Mouse (Mus musculus) spleen, postnatal 4 days (tissue): ENCODE measurements around the gene Polr1a.

Experiments used
- DNase-seq, 2 experiments: peaks; one replicate each; pipeline ENCODE4 v3.0.0; 2022; ENCODE audit warnings: low spot score in 2 of 2

Polr1a gene

GRCm38 (mm10) chr6:71997215-71997614 is 88.4 kb downstream of the Polr1a start:
- DNase-seq = no peak

GRCm38 (mm10) chr6:71999917-72000512 is 91.2 kb downstream of the Polr1a start:
- DNase-seq = no peak

GRCm38 (mm10) chr6:72001220-72001777 is 92.4 kb downstream of the Polr1a start:
- no peak for DNase-seq

- DNase-seq = no peak
Measured at GRCm38 (mm10) chr6:72007411-72008212, 98.8 kb downstream of the Polr1a start.

- no peak for DNase-seq
Measured at GRCm38 (mm10) chr6:72008213-72008655, 99.4 kb downstream of the Polr1a start.

- DNase-seq = no peak
Measured at GRCm38 (mm10) chr6:72009454-72009853, 100.6 kb downstream of the Polr1a start.

- DNase-seq = no peak
Measured at GRCm38 (mm10) chr6:72014033-72014432, 105.2 kb downstream of the Polr1a start.

GRCm38 (mm10) chr6:72018052-72018451 is 109.2 kb downstream of the Polr1a start:
- no peak for DNase-seq

- DNase-seq = no peak
Measured at GRCm38 (mm10) chr6:72025497-72025896, 116.6 kb downstream of the Polr1a start.

GRCm38 (mm10) chr6:72028079-72028478 is 119.2 kb downstream of the Polr1a start:
- DNase-seq = no peak

GRCm38 (mm10) chr6:72029674-72030073 is 120.8 kb downstream of the Polr1a start:
- DNase-seq = no peak
